Mouse (Mus musculus) kidney, postnatal 25 days (tissue): ENCODE measurements around the gene Itgav.
"Not testable (repeated sequence)": the region's sequence is repeated elsewhere in the genome, so short reads cannot be mapped to it uniquely, and the experiment has no call there.

Experiments used
- DNase-seq, 2 experiments: peaks; one replicate each; pipeline ENCODE4 v3.0.0; 2021; ENCODE audit warnings: mixed read lengths in 2 of 2

Gene Itgav

DNA sequence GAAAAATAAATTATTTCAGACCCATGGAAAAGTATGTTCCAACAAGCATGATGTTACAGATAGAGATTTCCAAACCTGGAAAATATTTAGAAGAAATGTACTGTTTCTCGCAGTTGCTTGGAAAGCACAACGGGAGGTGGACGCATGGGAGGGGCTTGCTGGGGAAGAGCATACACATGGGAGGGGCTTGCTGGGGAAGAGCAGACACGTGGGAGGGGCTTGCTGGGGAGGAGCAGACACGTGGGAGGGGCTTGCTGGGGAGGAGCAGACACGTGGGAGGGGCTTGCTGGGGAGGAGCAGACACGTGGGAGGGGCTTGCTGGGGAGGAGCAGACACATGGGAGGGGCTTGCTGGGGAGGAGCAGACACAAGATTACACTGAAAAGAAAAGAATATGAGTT is 10.9 kb upstream of the Itgav start:
- not testable (repeated sequence) for DNase-seq

DNA sequence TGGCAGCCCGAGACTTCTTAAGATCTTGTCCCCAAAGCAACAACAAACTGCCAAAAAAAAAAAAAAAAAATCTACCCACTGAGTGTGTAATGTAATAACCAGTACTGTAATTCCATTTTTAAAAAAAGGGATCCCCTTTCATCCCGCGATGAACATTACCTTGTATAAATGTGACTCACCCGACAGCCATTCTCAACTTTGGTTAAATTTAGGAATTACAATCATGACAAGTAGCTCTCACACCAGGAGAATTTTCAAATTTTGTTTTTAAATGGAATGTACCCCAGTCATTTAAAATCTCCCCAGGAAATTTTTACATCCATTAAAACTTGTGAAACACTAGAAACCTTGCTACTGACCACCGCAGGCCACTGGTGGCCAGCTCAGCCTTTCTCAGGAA is 10.3 kb upstream of the Itgav start:
- no peak for DNase-seq

DNA sequence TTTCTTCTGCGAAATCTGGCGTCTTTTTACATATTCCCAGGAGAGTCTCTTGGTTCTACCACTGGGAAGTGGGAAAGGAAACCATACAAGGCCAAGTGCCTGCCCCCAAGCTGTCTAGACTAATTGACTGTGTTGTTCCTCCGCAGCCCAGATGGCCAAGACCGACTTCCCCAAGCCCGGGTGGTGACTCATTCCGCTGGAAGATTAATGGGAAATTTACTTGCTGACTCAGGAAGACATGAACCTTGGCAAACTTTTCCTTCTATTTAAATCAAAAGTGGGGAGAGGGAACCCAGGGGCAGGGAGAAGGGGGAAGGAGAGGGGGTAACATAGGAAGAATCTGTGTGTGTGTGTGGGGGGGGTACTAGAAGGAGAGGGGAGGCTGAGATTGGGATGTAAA is 9.4 kb upstream of the Itgav start:
- DNase-seq, result peak; percentile 84 to 92

DNA sequence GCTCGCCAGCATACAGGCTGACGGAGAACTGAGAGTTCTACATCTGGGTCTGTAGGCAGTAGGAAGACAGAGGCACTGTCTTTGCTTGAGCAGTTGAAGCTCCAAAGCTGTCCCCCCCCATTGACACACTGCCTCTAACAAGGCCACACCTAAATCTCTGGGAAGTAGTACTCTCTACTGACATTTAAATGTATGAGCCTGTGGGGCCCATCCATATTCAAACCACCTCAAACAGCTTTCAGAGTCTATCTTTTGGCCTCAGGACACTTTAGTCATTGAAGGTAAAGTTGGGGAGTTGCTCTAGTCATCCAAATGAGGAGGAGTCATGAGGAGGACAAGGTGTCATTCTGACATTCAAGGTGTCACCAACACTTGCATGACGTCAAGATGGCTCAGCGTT is 5.9 kb upstream of the Itgav start:
- no peak for DNase-seq

DNA sequence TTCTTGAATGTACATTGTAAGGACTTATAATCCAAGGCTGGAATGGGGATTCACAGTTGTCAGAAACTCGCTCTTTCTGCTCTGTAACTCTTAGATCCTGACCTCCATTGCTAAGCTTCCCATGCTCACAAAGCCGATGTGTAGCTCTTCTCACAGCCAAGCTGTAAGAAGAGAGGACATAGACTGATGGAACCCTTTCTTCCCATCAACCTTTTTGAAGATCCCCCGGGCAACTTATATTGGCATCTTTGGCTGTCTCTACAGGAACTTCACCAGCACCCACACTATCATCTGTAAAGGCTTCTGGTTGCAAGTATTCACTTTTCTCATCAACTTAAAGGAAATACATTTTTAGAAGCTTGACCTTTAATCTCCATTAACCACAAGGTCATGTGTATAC is 2.6 kb upstream of the Itgav start:
- DNase-seq, result no peak

DNA sequence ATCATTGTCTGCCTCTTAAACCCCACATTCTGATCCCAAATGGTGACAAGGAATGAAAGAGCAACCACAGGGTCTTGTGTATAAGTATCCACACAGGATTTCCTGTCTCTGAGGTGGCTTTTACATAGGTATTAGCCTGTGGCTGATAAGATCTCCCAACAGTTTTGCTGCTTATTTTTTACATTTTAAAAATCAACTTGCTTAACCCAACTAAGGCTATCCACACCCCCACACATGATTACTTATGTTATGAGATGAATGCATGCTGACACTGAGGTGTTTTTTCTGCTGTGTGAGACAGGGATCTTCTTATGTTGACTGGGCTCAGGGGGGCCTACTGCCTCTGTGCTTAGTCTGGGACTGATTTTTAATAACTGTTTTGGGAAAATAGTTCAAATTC is 1.3 kb upstream of the Itgav start:
- no peak for DNase-seq

DNA sequence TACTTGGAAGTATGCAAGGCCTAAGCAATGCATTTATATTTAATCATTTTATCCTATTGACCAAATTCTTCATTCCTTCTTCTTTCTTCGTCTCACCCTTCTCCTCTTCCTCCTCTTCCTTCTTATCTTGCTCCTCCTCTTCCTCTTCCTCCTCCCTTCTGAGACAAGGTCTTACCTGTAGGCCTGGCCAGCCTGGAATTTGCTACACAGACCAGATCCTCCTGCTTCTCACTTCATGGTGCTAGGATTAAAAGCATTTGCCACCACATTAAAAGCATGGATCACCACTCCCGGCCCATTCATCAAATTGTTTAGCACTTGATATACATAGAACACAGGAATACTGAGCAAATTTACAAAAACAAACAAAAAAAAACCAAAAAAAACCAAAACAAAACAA is 851 bp upstream of the Itgav start:
- no peak for DNase-seq

DNA sequence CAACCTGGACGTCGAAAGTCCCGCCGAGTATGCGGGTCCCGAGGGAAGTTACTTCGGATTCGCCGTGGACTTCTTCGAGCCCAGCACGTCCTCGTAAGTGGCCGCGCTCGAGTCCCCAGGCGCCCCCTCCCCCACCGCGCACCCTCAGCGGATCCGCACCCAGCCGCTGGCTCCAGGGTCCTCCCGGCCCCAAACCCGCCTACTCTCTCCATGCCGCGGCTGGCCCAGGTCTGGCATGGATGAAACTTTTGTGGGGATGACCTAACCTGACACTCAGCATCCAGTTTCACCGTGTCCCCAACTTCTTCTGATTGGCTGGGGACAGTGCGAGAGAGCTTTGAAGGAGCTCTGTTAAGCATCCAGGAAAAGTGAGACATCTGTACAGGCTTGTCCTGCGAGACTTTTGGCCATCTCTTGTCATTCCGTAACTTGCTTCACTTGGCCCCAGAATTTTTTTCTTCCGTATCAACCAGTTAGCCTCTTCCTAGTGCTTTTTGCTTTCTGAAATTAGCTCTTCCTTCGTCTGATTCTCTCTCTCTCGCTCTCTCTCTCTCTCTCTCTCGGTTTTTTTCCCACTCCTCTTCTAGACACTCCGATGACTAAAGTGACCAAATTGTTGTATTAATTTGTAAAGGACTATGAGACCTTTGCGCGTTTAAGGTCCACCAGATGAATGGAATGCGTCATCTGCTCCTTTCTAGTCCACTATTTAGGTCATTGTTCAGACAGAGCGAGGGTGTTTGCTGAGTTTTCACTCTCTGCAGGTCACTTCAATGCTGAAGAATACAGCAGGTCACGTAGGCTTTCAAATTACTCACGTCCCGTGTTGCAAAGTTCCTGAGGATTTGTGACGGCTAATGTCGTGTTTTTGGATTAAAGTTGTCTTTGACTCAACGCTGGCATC is 882 bp downstream of the Itgav start:
- DNase-seq, result peak; percentile 69 to 81

DNA sequence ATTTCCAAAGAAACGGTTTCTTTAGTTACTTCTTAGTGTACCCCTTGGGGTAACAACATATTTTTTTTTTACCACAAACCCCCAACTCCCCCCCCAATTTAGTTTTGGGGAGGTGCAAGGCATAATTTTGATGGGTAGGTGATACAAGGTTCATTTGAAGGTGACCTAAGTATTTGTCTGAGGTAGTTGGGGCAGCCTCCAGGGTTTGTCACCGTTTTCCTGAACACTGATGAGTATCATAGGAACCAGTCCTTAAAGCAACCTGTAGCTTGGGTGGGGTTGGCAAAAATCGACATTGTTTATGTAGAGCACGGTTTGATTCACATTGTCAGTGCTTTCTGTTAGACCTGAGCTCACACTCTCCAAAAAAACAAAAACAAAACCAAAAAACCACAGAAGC is 1.6 kb downstream of the Itgav start:
- no peak for DNase-seq

DNA sequence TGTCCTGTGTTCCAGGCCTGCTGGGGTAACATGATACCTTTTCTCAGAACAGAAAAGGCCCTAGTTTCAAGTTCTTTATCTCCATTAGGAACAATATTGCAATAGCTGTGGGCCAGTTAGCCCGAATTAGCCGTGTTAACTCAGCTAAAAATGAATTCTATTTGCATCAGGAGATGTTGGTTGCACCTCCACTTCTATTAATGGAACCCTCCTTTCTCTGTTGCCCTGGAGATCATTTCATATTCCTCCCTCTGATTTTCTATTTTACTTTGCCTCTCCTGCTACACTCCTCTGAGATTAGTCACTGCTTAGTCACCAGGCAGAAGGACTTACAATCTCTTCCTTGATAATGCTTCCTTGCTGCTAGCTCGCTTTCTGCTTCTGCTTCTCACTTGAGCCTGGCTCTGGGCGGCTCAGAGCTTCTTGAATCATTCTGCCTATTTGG is 4.1 kb downstream of the Itgav start:
- no peak for DNase-seq

DNA sequence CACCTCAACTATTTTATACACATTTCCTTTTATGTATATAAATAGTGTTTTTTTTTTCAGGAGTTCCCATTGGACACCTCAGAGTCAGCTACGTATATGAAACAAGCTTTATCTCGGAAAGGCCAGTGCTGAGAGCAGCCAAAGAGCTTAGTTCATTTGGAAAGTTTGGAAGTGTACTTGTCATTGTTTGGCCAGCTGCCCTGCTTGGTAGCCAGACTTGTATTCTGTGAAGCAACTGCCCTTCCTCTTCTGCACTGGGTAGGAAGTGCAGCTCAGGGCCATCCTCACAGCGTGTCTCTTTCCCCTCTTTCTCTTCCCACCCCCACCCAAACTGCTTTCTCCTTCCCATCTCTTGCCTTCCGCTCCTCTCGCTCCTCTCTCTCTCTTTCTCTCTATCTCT is 5.1 kb downstream of the Itgav start:
- DNase-seq, result peak; percentile 80

DNA sequence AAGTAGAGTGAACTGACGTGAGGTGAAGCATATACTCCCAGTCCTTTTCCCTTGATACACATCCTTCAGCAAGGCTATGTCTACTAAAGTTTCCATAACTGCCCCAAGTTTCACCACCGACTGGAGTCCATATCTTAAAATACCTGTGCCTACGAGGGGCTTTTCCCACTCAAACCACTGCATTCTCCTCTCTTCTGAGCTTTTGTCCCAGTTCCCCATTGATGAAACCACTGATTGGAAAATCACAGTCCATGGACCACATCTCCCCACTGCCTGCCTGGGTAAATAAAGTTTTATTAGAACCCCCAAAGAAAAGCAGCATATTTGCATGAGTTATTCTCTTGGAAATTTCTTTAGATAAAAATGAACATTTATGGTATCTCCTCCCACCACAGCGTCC is 8.7 kb downstream of the Itgav start:
- no peak for DNase-seq

DNA sequence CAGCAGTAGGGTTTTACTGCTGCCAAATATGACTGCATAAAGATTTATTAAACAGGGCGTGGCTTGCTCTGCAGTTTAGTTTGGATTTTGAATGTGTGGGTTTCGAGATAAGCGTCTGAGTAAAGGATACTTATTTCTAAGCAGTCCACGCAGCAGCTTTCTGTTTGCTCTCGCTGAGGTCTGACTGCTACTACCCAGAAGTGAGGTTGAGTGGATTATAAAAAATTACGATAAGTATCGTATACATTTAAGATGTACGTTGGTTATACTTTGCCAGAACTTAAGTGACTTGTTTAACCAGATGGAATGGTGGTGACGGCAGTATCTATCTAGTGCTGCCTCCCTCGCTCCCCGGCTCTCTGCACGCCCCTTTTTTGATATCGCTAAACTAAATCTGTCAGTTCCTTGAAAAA is 9.8 kb downstream of the Itgav start:
- no peak for DNase-seq

DNA sequence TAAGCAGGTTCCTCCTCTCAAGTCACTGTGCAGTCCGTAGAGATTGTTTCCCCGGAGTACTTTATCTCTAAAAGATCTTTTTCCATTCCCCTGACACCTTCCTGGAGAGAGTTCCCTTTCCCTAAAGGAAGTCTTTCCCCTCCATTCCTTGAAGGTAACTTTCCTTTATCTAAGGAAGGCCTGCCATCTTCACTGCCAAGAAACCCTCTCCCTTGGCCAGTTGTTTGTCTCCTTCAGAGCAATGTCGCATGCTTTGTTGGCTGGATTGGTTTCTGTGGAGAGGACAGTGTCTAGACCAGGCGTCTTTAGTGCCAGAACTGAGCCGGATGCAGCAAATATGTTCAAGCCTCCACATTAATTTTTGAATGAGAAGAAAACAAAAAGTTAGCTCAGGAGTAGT is 11.1 kb downstream of the Itgav start:
- DNase-seq, result no peak

DNA sequence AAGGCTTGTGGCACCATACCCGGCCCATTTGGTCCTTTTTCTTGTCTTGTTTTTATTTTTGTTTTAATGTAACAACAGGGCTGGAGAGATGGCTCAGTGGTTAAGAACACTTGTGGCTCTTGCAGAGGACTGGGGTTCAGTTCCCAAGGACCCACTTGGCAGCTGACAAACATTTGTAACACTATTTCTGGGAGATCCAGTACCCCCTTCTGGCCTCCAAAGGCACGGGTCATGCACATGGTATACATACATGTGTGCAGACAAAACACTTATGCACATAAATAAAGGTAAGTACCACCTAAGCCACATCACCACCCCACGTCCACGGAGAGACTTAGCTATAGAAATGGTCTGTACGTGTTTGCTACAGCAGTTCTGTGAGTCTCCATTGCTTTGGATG is 12.6 kb downstream of the Itgav start:
- DNase-seq, result no peak

DNA sequence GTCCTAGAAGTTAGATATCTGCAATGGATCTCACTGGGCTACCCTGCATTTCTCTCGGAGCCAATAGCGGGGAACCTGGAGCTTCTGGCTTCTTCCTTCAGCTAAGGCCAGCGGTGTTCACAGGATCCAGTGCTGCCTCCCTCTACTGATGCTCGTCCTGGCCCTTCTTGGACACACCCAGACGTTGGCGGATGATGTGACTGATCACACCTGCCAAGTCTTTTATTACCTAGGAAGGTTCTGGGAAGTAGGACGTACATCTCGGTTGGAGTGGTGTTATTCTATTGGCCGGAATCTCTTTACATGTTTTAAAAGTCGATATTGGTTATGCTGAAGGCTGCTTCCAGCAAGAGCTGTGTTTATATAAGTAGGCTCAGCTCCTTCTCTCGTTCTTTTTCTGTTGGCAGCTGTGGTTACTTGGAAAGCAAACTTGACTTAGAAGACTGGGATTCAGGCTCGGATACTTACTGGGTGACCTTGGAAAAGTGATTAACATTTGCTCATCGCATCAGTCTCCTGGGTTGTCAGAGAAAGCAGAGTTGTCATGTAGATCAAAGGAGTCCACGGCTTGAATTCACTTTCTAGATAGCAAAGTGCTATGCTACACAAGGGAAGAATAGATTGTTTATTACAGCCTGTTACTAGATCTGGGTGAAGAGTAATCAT is 14.5 kb downstream of the Itgav start:
- no peak for DNase-seq

DNA sequence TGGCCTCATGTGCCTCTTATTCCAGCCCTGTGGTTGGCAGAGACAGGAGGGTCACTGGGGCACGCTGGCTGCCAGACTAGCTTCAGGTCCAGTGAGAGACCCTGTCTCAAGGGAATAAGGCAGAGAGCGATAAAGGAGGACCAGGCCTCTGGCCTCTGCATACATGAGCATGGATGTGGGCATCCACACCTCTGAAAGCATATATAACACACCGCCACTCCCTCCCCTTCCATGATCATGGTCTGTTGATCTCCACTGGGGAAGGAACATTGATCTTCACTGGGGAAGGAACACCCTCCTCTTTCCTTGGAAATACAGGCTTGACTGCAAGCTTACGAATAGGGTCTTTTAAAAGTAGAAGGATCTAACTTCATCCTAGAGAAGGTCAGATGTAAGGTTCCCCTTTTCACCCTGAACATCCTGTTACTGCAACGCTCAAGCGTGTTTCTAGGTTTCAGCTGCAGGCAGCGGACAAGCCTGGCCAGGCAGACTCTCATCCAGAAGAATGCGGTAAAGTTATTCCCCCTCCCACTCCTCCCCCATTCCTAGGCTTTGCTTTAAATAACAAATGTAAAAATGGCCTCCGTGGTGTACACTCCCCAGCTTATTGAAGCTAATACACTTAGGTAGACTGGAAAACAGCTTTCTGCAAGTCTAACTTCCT is 15.4 kb downstream of the Itgav start:
- no peak for DNase-seq

DNA sequence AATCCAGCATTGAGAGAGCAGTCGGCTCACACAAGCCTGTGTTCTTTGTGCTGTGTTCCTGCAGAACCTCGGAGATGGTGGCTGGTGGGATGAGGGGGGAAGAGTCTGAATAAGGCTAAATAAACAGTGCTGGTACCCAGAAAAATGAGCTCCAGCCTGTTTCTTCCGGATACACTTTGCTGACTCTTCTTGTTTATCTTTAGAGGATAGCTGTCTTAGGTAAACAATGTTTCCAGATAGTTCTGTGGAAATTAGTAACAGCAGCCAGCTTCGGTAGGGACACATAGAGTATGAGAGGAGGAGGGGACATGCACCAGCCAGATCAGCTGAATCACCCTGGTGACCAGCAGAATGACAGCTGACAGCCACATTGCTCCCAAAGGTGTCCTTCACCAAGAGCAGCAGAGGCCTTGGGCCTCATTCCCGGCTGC is 16.4 kb downstream of the Itgav start:
- no peak for DNase-seq

DNA sequence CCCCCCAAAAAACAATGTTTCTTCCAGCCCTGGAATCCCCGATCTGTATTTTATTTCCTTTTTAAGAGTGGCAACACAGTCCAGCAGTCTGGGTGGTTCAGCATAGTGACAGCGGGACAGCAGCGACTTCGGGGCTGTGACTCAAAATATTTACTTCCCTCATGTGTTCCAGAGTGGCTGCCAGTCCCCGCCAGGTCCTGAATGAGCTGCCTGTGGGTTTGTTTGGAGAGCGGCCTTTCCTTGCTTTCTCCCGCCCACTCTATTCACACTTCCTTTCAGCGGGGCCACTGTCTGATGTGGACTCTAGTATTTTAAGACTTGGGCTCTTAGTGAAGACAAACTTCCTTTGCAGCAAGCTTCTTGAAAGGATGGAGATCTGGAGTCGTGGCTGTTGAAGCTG is 18.0 kb downstream of the Itgav start:
- DNase-seq, result peak; percentile 27 to 57

DNA sequence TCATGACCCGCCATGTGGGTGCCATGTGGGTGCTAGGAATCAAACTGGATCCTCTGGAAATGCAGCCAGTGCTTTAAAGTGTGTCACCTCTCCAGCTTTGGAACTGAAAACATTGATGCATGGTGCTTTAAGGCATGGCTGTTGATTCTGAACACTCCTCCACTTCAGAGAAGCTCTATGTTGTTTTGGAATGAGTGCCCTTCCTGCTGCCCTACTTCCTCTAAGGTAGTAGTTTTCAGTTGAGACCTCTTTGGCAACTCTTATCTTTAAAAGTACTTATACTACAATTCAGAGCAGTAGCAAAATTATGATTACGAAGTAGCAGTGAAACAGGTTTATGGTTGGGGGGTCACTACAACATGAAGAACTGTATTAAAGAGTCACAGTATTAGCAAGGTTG is 18.6 kb downstream of the Itgav start:
- no peak for DNase-seq

DNA sequence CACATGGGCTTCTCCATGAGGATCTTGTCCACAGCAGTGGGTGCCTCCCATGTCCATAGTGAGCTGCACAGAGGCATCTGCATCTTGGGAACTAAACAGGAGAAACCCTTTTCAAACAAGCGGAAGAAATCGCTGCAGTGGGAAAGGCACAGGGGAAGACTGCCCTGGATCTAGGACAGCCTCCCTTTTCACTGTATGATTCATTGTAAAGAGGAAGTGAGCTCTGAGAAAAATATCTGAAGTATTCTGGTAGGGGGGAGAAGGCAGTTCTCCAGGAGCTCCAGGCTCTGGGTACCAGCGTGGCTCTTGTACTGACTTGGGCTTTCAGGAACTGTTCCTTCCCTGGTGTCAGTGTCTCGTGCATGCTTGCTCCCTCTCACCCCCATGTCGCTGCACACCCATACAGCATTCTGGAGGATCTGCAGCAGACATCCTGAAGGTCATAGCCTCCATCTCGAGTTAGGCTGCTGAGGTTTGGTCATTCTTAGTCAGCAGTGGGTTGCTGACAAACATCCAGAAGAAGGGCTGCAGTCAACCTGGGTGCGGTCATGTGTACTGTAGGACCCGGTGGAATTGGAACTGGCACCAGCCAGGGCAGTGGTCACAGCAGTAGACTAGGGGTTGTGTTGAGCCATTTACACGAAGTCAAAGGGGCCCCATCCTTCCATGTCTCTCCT is 20.2 kb downstream of the Itgav start:
- DNase-seq, result no peak

DNA sequence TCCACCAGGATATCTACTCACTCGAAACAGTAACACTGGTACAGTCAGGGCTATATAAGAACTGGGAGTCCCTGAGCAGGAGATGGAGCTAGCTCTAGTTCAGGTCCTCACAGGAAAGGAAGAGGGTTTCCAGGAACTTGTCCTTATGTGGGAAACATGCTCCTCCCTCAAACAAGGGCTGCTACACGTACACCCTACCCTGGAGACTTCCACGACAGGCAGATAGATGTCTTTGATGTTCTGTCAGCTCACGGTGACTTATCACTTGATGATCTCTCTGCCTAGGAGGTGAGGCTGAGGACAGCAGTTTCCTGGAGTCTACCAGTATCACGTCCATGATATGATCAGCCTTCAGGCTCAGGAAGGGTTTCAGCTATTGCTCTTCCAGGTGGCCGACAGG is 21.1 kb downstream of the Itgav start:
- DNase-seq, result no peak

DNA sequence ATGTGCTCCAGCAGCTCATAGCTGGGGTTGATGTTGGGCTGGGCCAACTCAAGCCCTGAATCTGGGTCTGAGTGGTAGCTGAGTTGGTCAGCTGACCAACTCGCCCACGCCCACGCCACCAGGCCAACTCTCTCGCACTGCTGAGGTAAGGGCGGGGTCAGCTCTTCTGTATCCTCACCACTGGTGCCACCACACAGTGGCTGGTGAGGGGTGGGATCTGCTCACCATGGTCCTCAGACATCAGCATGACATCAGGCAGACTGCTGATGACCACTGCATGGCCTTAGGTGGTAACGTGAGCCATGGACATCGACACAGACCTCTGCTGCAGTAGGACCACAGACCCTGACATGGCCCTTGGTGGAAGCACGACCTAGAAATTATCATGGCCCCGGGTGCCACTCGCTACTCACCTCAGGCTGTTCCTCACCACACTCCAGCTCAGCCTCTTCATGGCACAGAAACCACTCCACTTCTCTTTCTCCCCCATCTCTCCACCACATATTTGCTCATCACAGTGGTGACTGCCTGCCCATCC is 24.5 kb downstream of the Itgav start:
- DNase-seq, result no peak
